Mouse (Mus musculus) neutrophil, adult 59 days (primary cell): ENCODE measurements around the gene Nell2. TPM values are rescaled to one million over a fixed set of nuclear protein-coding genes. Genes with fewer than 3 reads are reported as not detected.

Source experiments
- total RNA-seq, 2 experiments: library from RNA; stranded (reverse); gene quantifications; 1 replicate in 1 of 2; 2 replicates in 1 of 2; pipeline ENCODE4 v1.2.4; 2023

The Nell2 gene
- not detected for total RNA-seq

GRCm38 (mm10) chr15:95527948-95528861 is at the start of gene Nell2:
TSS of gene Nell2 (minus strand) at chr15:95528559.

Other genes starting within 250 kb of the Nell2 start
- not detected for gene Dbx2, start 127.4 kb upstream of the Nell2 start, total RNA-seq